Mouse (Mus musculus): ENCODE data around the gene Smyd3. TPM values are rescaled to one million over a fixed set of nuclear protein-coding genes. Genes with fewer than 3 reads are reported as not detected.

Gene Smyd3
- polyA plus RNA-seq, 1 experiment, result 2.0 TPM

DNA sequence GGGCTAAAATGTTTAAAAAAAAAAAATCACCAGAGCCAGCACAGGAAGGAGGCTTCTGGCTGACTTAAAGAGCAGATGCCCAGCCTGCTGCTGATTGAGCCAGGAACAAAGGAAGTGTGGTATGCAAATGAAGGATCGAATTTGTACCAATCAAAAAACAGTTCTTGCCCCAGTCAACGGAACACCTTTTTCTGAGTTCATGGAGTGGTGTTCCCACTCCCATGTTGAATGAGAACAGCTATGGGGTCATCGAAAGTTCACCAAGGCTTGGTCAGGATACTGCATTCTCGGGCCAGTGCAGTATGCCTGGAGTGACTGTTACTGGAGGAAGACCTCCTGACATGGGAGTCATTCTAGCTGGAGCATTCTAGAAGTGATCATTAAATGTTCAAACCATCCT lies 109.8 kb downstream of the Smyd3 start:
- DNase-seq (ENCODE audit: low read depth, low spot score), result no peak
- 95% methylated on average over 4 of the region's 4 CpGs for whole genome bisulfite sequencing

DNA sequence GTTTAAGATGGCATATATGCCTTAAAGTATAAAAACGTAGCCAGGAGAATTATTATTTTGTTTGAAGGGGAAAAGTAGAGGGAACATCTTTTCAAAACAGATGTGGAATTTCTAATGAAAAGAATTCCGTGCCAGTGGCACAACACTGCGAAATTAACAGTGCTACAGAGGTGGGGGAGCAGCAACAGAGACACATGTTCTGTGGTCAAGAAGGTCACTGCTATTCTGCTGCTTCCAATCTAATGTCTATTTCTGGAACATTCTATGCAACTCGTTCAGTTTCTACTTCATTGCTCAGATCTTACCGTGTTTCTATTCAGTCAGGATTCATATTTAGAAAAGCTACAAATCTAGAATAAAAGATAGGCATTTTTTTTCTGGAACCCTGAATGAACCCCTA lies 117.0 kb downstream of the Smyd3 start:
- 88% methylated on average over 5 of the region's 5 CpGs for WGBS
- DNase-seq (ENCODE audit: low read depth, low spot score), result no peak

DNA sequence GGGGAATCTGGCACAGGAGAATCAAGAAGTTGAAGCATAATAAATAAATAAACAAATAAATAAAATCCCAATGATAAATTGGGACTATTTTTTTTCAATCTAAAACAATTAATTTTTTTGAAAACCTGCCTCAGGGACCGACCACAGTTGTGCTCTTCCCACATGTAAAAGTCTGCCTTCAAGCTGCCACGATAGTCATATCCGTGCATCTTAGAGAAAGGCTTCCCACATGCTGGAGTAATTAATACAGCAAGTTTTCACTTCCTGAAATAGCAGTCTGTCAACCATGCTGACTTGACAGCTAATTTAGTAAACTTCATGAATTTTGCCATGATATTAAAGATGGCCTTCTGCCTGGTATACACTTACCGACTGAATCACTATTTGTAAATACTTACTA lies 119.2 kb downstream of the Smyd3 start:
- WGBS, result 89% methylated on average over 4 of the region's 4 CpGs
- no peak for DNase-seq (ENCODE audit: low read depth, low spot score)

DNA sequence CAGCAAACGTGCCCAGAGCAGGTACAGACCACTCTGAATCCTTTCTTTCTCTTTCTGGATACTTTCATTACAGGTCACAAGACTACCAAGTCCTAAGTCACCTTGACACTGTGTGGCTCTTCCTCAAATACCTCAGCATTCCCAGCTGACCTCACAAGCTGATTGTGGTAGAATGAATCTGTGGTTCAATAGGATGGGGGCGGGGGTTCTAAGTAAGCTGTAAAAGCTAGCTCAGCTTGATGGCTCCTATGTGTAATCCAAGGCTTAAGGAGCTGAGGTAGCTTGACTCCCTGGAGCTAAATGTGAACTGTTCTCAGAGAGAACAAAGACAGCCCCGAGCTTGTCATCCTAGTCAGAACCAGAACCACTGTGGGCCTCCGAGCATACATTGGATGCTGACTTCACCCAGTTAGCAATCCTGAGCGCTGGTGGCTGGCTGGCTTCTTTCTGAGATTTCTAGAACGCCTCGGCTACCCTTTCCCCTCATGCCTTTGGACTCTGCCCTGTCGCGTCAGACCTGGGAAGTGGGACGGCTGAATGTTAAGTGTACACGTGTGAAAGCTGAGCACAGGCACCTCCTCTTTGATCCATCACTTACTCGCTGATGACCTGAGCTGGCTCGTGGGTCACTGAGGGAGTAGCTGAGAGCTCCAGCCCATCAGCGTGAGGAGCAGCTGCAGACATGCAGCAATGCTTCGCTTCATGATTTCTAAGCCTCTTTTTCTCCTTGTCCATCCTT lies 131.4 kb downstream of the Smyd3 start:
- 41% methylated on average over 15 of the region's 15 CpGs for WGBS
- peak; percentile 18 for DNase-seq (ENCODE audit: low read depth, low spot score)

DNA sequence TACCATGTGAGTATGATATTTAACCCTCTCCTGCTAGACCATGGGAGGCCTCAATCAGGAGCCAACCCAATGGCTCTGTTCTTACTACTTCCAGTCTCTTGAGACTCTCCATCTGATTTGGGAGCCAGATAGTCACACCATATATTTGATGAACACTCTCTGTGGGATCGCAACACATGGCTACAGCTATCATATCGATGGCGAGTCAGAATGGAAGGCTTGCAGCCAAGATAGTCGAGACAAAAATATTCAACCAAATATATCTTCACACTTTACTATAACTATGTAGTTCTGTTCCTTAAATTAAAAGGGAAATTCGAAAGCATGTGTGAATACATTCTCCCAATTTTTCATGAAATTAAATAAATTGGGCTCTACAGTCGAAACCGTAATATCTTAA lies 132.2 kb downstream of the Smyd3 start:
- DNase-seq (ENCODE audit: low read depth, low spot score), result no peak

DNA sequence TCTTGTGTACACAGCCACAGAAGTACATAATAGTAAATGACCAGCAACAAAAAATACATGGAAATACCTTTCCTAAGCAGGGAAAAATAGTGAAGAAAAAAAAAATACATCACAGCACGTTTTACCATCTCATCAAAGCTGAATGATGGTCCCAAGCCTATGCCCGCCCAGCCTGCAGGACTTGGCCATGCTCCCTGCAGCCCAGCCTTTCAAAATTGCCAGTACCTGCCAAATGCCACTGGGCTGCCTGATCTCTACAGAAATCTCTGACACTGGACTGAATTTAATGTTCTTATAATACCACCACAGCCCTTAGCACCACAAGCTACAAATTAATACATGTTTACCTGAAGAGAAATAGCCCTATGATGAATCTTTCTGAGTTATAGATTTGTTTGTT lies 133.5 kb downstream of the Smyd3 start:
- 56% methylated on average over 2 of the region's 2 CpGs for WGBS
- no peak for DNase-seq (ENCODE audit: low read depth, low spot score)

More for the DNA sequence above, 132.2 kb downstream of the Smyd3 start:
- 95% methylated on average over 7 of the region's 7 CpGs for WGBS

DNA sequence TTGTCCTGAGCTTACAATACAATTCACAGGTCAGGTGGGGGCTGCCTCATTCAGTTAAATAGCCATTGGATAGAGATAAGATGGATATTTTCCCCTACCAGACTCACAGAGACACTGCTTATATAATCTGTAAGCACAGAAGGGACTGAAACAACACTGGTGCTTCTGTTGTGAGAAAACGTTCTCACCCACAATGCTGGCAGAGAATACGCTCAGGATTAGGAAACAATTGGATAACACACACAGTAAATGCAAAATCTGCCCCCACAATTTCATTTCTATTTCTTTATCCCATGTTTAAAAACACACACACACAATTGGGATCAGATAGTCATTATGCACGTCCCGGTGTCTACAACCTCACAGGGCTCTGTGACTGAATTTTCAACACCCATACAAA lies 139.7 kb downstream of the Smyd3 start:
- 90% methylated on average over 4 of the region's 4 CpGs for WGBS
- DNase-seq (ENCODE audit: low read depth, low spot score), result no peak

DNA sequence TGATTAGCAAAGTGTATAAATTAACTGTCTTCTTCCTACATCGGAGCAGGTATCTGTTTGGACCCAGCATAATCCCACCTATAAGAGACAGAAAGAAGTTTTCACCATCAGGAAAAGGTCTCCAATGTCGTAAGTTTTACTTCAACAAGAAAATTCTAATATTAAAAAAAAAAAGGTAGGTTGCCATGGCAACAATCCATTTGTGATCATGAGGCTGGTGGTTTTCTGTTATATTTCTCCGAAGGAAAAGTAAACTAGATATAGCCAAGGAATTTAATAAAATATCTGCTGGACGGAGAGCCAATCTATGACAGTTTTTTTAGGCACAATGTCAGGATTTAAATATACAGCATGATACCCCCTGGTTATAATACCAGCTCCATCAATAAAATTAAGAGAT lies 142.9 kb downstream of the Smyd3 start:
- no peak for DNase-seq (ENCODE audit: low read depth, low spot score)
- WGBS, result 85% methylated on average over 4 of the region's 4 CpGs

DNA sequence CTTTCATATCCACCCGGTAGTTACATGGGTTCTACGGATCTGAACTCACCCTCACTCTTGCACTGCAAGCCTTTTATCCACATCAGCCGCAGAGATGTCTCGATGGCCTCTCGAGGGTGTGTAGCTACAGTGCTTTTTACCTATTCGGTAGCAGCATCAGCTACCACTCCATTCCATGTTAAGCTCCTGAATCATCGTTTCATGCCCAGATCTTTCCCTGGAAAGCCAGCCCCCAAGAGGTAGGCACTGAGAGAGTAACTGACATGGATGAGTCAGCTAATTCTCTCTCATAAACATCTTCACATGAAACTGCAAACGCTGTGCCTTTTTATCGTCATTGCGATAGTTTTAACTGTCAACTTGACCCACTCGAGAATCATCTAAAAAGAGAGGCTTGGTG lies 143.9 kb downstream of the Smyd3 start:
- WGBS, result 87% methylated on average over 11 of the region's 11 CpGs
- no peak for DNase-seq (ENCODE audit: low read depth, low spot score)

DNA sequence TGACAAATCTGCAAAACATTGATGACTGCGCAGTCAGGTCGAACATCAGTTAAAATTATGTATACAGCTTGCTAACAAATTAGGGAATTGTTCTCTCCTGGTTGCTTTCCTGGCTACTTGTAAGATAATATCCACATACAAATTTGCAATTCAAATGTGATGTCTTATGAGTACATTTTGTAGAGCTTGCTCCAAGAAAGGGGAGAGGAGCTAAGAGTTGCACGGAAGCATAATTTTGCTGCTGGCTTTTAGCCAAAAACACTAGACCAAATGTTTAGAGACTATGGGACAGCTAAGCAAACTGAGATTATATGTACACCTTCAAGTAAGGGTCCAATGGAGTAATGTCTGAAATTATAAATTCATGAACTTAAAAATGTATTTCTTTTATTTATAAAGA lies 146.7 kb downstream of the Smyd3 start:
- DNase-seq (ENCODE audit: low read depth, low spot score), result no peak
- WGBS, result 83% methylated on average over 3 of the region's 3 CpGs

DNA sequence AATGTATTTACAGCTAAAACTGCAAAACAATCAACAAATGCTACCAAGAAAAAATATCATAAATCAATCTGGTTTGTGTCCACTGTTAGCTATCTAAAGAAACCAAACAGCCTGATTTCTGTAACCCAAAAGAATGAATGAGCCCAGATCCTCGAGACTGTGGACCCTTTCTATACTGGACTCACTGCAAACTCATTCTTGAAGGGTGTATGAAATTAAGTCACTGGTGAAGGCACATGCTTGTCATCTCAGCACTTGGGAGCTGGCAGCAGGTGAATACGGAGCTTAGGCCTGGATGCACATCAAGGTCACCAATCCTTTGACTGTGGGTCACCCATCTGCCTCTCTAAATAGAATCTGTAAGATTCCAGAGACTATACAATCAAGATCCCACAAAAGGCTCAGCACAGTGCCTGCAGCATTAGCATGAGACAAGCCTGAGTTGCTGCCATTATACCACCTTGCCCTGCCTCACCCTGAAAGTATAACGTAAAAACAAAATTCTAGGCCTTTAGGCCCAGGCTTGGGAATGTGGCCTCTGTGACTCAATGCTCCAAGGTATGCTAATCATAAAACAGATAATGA lies 149.3 kb downstream of the Smyd3 start:
- no peak for DNase-seq (ENCODE audit: low read depth, low spot score)
- WGBS, result 93% methylated on average over 3 of the region's 3 CpGs

DNA sequence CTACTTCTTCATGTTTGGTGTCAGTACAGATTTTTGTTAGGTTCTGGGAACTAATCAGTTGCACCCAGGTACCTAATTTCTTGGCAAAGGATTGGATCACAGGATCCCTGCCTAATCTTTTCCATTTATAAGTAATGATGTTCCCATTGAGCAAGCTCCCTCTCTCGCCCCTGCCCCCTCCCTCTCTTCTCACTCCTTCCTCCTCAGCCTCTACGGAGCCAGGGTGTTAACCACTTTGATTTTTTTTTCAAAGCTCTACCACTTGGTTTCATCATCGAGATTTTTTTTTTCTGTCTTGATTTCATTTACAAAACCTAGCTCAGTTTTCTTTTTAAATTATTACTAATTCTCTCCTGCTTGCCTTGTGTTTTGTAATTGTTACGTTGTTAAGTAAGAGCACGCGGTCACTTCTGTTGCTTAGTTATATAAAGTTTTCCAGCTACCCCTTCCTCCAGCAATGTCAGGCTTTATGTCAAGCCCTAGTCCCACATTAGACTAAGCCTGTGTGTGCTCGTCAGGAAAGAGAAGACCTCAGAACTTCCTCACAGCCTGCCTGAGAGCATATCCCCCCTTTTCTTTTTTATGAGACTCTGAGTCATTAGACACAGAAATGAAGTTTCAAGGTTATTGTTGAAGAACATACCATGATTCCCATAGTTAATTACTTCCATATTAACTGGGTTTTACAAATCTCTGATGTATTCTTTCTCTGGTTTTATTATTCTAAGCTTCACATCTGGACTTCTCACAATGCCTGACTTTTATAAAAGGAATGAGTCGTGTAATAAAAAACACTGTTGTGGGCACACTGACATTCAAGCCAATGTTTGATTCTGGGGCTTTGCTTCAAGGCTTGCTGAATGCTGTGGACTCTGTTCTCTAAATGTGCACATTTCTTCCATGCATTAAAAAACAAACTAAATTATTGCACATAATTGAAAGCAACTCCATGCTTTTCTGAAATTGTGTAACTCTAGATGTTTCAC lies 156.1 kb downstream of the Smyd3 start:
- DNase-seq (ENCODE audit: low read depth, low spot score), result no peak
- WGBS, result 69% methylated on average over 8 of the region's 8 CpGs

DNA sequence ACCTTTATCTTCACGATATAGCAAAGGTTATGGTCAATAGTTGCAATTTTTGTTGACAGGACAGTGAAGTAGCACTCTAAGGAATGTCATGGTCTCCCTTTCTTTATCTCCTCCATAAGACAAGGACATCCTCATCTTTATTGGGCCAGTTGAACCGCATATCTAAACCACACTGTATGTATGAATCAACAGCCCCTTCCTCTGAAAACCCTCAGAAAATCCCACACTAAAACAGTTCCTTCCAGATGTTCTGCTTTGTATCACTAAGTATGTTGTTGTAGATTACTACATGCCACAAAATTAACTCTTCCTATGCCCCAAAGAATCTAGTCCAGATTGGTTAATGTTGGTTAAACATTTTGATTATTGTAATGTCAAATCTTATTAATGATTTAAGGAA lies 160.7 kb downstream of the Smyd3 start:
- no peak for DNase-seq (ENCODE audit: low read depth, low spot score)
- 81% methylated on average over 2 of the region's 2 CpGs for WGBS

DNA sequence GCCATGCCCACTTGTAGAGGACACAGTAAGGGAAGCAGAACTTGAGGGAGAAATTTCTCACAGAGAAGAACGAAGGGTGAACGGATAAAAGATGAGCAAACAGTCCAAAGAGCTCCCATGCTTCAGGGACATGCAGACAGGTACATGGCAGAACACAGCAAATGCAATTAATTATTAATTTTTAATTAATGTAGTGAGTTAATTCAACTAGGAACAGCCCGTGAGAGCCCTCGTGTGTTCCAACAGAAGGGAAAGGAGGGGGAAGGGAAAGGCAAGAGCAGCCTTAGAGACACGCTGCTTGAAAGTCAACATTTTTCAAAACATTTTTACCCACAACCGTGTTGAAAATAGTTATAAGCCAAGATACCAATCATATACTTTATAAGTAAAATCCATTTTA lies 163.6 kb downstream of the Smyd3 start:
- WGBS, result 90% methylated on average over 6 of the region's 6 CpGs
- DNase-seq (ENCODE audit: low read depth, low spot score), result no peak

DNA sequence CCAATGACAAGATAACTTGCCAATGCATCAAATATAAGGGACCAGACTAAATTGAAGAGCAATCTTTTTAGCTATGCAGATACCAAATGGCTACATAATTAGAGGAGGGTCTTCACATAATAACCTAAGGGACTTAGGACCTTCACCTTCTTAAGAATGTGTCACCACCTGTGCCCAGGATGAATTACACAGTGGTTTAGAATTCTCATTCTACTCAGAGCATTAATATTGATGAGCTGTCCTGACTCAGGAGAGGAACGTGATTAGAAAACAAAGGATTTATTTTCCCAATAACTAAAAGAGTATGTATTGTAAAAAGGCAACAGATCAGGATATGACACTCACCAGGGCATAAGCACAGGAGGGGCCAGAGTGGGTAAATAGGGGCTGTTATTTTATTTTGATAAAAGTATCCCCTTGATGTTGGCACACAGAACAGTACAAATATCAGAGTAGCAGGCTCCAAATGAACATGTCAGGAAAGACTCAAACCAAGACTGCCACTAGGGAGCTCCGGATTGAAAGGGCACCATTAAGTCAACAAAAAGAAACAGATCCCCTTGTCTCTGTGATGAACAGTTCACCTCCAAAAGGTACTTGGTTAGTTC lies 172.4 kb downstream of the Smyd3 start:
- no peak for DNase-seq (ENCODE audit: low read depth, low spot score)
- 69% methylated on average over 2 of the region's 2 CpGs for WGBS

DNA sequence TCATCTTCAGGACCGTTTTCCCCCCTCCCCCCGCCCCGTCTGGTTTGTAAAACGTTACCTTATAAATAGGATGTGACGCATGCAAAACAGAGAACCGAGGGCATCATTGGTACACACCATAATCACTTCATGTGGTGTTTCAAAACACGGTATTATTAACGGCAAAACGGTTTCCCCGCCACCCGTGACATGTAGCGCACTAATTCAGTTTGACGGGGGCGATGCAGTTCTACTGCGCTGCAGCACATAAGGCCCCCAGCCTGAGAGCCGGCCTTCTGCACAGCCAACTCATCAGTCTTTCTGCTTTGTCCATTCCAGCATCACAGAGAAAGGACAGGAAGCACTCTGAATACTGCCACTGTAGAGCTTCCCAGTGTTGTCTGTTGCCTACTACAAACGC lies 174.4 kb downstream of the Smyd3 start:
- no peak for DNase-seq (ENCODE audit: low read depth, low spot score)
- 94% methylated on average over 17 of the region's 17 CpGs for WGBS

DNA sequence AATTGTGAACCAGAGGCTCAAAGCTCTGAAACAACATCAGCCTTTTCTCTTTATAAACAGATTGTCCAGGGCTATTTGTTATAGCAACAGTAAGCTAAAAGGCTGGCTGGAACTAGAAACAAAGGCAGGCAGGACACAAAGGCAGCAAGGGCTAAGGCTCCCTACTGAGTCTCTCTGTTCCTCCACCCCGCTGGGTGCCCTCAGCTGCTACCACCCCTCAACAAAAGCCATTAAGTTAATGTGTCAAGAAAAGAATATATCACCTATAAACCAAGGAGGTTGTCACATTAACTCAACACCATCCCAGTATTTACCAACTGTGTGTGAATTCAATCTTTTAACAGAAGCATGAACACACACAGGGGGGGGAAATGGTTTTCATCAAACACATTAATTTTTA lies 176.3 kb downstream of the Smyd3 start:
- no peak for DNase-seq (ENCODE audit: low read depth, low spot score)
- 86% methylated on average over 1 of the region's 1 CpGs for WGBS

DNA sequence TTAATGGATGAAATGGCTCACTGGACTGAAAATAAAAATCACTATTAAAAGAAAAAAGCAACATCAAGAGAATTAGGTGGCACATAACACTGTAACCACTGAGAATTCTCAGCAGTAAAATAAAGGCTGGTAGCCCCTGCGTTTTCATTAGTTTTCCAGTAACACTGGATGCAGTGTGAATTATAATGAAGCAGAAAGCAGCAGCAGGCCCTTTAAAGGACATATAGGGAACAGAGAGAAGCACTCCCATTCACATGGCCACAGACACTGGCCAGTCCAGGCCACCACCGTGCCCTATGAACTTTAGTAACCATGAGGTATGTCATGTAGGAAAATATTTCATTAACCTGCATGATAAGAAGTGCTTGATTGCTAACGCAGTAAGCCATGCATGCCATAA lies 178.8 kb downstream of the Smyd3 start:
- WGBS, result 90% methylated on average over 3 of the region's 3 CpGs
- no peak for DNase-seq (ENCODE audit: low read depth, low spot score)

DNA sequence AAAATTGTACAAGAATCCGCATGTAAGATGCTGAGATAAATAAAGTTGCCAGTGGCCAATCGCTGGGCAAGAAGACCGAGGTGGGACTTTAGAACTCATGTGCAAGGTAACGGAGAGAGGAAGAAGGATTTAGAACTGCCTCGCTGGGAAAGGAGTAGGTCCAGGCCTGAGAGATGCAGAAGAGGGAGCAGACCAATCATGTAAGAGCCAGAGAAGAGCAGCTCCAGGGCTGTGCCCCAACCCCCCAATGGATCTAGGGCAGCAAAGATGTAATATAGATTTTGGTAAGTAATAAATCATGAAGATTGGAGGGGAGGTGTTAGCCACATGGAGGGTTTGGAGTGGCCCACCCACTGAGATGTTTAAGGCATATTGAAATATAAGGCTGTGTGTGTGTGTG lies 180.3 kb downstream of the Smyd3 start:
- DNase-seq (ENCODE audit: low read depth, low spot score), result no peak
- 93% methylated on average over 5 of the region's 5 CpGs for WGBS

DNA sequence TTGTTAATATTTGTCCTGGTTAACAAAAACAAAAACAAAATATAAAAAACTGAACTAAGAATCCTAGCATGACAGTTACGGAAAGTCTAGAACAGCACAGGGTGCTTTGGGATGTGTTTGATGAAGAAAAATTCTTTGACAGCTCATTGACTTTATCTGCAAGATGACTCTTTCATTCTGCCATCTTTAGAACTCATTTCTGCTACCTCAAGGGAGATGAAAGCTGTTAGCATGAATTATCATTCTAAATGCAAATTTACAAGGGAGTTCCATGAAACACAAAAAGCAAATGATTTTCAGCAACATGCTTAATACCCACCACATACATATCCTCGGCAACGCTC lies 190.9 kb downstream of the Smyd3 start:
- WGBS, result 92% methylated on average over 3 of the region's 3 CpGs
- DNase-seq (ENCODE audit: low read depth, low spot score), result no peak

Data from large intestine, adult 2 months (tissue).